Mouse (Mus musculus): ENCODE results near the gene Rasgef1b. TPM values are rescaled to one million over a fixed set of nuclear protein-coding genes. Genes with fewer than 3 reads are reported as not detected.

The Rasgef1b gene
- total and polyA plus RNA-seq, 3 experiments: 0.17 to 0.26 (median 0.21) TPM

- in situ Hi-C loops (cut with MboI; ENCODE audit: low pct_ligation_motif_present, low pct_unique_long_range_greater_than_20kb, low sequenced_read_pairs): no loop called here
Measured at GRCm38 (mm10) chr5:99348257-99348849, 380.5 kb downstream of the Rasgef1b start.

DNA sequence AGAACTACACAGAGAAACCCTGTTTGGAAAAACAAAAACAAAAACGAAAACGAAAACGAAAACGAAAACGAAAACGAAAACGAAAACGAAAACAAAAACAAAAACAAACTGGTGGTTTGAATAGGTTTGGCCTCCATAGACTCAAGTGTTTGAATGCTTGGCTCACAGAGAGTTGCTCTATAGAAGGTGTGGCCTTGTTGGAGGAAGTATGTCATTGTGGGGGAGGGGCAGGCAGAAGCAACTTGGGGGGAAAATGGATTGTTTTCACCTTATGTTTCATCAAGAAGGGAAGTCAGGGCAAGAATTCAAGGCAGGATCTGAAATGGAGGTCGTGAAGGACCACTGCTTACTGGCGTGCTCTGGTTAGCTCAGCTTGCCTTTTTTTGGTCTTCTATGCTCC lies 386.3 kb downstream of the Rasgef1b start:
- H3K27ac ChIP-seq (ENCODE audit: insufficient read depth, low read depth): no peak overlapping the region
- no peak overlapping the region for H3K4me3 ChIP-seq (replicated peaks in 1 of 3; ENCODE audit: low read depth in 2 of 3, low read length in 2 of 3, poor library complexity in 1 of 3)
- dilution Hi-C loops (cut with MboI; ENCODE audit: extremely low pct_ligation_motif_present, extremely low pct_unique_long_range_greater_than_20kb, low sequenced_read_pairs) (no loop called here), in situ Hi-C loops (cut with MboI; ENCODE audit: low pct_ligation_motif_present, low pct_unique_long_range_greater_than_20kb, low sequenced_read_pairs) (no loop called here)
- TF ChIP-seq MXI1 (IDR thresholded peaks at IDR 0.05; ENCODE audit: low read depth, low read length): no peak
- no peak for TF ChIP-seq BHLHE40 (IDR thresholded peaks at IDR 0.05; ENCODE audit: low read depth, low read length)
- no peak for TF ChIP-seq KAT2A (IDR thresholded peaks at IDR 0.05; ENCODE audit: insufficient replicate concordance, low read length)
- TF ChIP-seq RAD21 (IDR thresholded peaks at IDR 0.05; ENCODE audit: low read depth, low read length): no peak
- no peak for TF ChIP-seq GABPA (IDR thresholded peaks at IDR 0.05; ENCODE audit: insufficient replicate concordance, low read depth, low read length)
- no peak for DNase-seq (ENCODE audit: extremely low read depth)
- H3K79me2 ChIP-seq (replicated peaks; ENCODE audit: control insufficient read depth, extremely low read depth, insufficient read depth, poor library complexity, severe bottlenecking): no peaks in the 10 kb centered on the region
- H3K9me3 ChIP-seq (replicated peaks; ENCODE audit: low read length): no peaks in the 10 kb centered on the region
- H3K9ac ChIP-seq (ENCODE audit: insufficient read depth, low read depth): no peak overlapping the region
- H3K4me2 ChIP-seq (ENCODE audit: insufficient read depth, low read depth, poor library complexity, severe bottlenecking): no peak overlapping the region
- H3K36me3 ChIP-seq (replicated peaks in 1 of 2; ENCODE audit: control insufficient read depth in 1 of 2, insufficient read depth in 1 of 2, low read length in 1 of 2): no peaks in the 10 kb centered on the region
- H3K27me3 ChIP-seq (replicated peaks): no peaks in the 10 kb centered on the region
- H3K4me1 ChIP-seq (ENCODE audit: control insufficient read depth in 1 of 2, insufficient read depth in 2 of 2): peaks cover 0 to 13% of the 10 kb centered on the region in 2 experiments; a peak in 2 of 4 replicates

More at GRCm38 (mm10) chr5:99348257-99348849, 380.5 kb downstream of the Rasgef1b start:
- Histone ChIP-seq H3K9ac (ENCODE audit: insufficient read depth, low read depth) (no peak overlapping the region), H3K79me2 (replicated peaks; ENCODE audit: control insufficient read depth, extremely low read depth, insufficient read depth, poor library complexity, severe bottlenecking) (no peaks in the 10 kb centered on the region), H3K4me2 (ENCODE audit: insufficient read depth, low read depth, poor library complexity, severe bottlenecking) (no peak overlapping the region), H3K4me1 (ENCODE audit: control insufficient read depth in 1 of 2, insufficient read depth in 2 of 2) (no peaks in the 10 kb centered on the region), H3K36me3 (replicated peaks in 1 of 2; ENCODE audit: control insufficient read depth in 1 of 2, insufficient read depth in 1 of 2, low read length in 1 of 2) (no peaks in the 10 kb centered on the region), H3K9me3 (replicated peaks; ENCODE audit: low read length) (no peaks in the 10 kb centered on the region), H3K27me3 (replicated peaks) (no peaks in the 10 kb centered on the region), H3K27ac (ENCODE audit: insufficient read depth, low read depth) (no peak overlapping the region), H3K4me3 (replicated peaks in 1 of 3; ENCODE audit: low read depth in 2 of 3, low read length in 2 of 3, poor library complexity in 1 of 3) (no peak overlapping the region)
- TF ChIP-seq SIN3A (IDR thresholded peaks at IDR 0.05; ENCODE audit: low read length): no peak
- no peak for TF ChIP-seq USF1 (IDR thresholded peaks at IDR 0.05; ENCODE audit: low read depth, low read length)
- no peak for TF ChIP-seq MAX (IDR thresholded peaks at IDR 0.05; ENCODE audit: low read length)
- TF ChIP-seq MAFK (IDR thresholded peaks at IDR 0.05; ENCODE audit: insufficient replicate concordance, low read length): no peak
- TF ChIP-seq ETS1 (conservative IDR thresholded peaks at IDR 0.05; ENCODE audit: low read depth, low read length): no peak
- no peak for TF ChIP-seq MXI1 (IDR thresholded peaks at IDR 0.05; ENCODE audit: low read depth, low read length)
- no peak for TF ChIP-seq MAZ (IDR thresholded peaks at IDR 0.05; ENCODE audit: low read depth, low read length)
- TF ChIP-seq ELF1 (IDR thresholded peaks at IDR 0.05; ENCODE audit: low read depth, low read length): no peak
- DNase-seq (ENCODE audit: extremely low read depth): no peak
- dilution Hi-C loops (cut with MboI; ENCODE audit: extremely low pct_ligation_motif_present, extremely low pct_unique_long_range_greater_than_20kb, low sequenced_read_pairs): no loop called here
